Mouse (Mus musculus) embryo, embryonic 11.5 days (tissue): Measurements from ENCODE around the gene Htra1.

Experiments
- DNase-seq: peaks from one replicate; pipeline ENCODE4 v3.0.0-alpha.2; 2012; ENCODE audit warnings: low read depth, low spot score

Htra1 gene

GRCm38 (mm10) chr7:130966876-130967275 lies 31.0 kb downstream of the Htra1 start:
- DNase-seq = no peak

DNA sequence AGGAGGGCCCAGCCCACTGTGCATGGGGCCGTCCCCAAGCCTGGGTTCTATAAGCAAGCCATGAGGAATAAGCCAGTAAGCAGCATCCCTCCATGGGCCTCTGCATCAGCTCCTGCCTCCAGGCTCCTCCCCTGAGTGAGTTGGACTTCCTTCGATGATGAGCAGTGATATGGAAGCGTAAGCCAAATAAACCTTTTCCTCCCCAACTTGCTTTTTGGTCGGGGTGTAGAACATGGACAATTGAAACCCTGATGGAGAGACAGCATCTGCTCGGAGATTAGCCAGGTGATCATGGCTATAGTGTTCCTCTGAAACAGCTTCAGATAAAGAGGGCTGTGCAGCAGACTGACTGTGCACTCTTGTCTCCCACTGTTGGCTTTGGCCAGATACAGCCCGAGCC lies 32.0 kb downstream of the Htra1 start:
- no peak for DNase-seq

DNA sequence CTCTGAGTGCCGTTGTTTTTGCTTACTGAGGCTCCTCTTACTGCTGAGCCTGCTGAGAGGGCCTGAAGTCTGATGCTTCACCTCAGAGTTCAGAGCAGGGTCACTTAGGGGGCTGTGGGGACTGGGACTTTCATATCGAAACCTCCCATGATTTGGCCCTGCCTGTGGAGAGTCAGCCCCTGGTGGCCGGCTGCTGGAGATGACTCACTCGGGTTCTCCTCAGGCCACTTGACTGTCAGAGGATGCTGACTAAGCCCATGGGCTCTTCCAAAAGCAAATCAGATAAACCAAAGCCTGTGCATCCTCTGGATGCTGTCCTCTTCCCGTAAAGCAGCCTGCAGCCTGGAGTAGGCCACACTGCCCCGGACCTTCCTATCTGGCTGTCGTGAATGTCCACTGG lies 32.6 kb downstream of the Htra1 start:
- no peak for DNase-seq

DNA sequence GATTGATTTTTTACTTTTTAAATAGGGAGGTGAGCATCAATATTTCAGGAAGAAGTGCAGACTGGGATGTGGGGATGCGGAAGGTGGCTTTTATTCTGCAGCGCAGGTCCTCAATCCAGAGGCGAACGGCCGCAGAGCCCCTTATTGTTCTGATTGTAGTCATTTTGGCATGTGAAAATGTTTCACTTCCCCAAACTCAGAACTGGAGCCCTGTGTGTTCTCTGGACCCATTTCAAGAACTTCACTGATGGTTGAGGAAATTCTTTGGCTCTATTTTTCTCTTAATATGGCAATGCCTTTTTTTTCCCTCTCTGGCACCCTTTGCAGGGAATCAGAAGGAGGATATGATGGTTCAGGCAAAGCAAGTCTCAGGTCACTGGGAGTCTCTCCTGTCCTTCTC lies 33.2 kb downstream of the Htra1 start:
- DNase-seq = no peak

DNA sequence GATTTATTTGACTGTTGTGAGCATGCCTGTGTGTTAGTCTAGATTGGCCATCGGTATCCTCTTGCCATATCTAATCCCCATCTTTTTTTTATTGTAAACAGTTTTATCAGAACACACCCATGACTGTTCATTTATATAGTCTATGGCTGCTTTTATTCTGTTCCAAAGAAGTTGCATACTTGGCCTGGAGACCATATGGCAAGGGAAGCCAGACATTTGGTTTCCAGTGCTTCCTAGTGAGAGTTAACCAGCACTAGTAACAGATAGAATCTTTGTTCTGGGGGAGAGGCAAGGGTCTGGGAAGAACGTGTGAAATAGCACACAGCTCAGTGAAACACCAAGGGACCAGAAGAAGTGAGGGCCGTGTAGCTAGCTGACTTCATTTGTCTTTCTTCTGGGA lies 33.6 kb downstream of the Htra1 start:
- DNase-seq = no peak

GRCm38 (mm10) chr7:130972767-130973166 lies 36.9 kb downstream of the Htra1 start:
- DNase-seq = no peak

DNA sequence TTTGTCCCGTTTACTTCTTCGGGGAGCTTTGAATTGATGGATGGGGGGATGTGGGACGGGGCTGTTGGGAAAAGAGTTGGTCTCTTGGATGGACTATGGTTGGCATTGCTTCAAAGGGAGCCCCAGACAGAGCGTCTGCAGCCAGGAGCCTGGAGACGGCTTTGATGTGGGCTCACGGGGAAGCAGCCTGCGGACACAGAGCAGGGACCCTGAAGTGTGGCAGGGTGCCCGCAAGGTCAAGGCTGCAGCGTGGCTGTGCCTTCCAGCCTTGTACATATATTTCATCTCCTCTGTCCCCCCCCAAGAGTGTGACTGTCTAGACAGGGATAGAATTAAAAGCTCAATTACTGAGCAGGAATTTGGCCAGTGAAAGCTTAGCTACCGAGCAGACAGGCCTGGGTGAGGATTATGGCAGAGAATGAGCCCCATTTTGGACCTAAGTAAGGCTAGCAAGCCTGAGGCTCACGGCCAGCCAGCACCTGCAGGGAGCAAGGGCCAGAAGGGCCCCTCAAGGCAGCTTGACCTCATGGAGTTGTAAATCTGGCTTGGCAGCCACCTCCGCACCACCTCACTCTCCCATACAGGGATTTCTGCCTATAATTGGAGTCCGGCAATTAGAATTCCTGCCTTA lies 40.5 kb downstream of the Htra1 start:
- DNase-seq = no peak

DNA sequence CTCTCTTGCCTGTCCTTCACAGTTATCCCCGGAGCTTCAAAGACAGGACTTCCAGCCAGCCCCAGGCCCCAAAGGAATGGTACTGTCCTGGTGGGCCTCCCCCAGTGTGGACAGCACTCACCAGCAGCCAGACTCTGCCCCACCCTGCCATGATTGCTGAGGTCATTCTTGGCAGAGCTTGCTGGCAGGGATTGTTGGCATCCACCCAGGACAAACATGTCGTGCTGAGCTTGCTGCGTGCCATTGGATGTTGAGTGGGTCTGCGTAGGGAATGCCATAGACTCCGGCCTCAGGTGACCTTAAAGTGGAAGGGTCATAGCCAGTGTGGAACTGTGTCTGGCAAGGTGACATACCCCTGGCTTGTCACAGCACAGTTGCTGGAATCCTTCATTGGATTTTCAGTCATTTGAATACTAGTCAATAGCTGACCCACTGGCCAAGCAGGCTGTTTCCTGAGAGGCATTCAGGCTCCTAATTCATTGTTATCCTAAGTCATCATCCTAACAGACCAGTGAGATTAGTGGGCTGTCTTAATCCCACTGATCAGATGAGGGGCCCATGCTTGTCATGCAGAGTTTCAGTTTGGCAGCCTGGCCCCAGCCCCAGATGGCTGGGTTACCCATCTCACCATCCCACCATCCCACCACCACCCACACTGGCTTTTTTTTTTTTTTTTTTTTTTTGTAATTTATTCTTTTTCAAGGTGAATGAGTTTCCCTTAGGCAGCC lies 42.0 kb downstream of the Htra1 start:
- no peak for DNase-seq

GRCm38 (mm10) chr7:130978545-130978944 lies 42.6 kb downstream of the Htra1 start:
- DNase-seq = no peak

- DNase-seq = no peak
These were observed 44.2 kb downstream of the Htra1 start for GRCm38 (mm10) chr7:130980130-130980529.

DNA sequence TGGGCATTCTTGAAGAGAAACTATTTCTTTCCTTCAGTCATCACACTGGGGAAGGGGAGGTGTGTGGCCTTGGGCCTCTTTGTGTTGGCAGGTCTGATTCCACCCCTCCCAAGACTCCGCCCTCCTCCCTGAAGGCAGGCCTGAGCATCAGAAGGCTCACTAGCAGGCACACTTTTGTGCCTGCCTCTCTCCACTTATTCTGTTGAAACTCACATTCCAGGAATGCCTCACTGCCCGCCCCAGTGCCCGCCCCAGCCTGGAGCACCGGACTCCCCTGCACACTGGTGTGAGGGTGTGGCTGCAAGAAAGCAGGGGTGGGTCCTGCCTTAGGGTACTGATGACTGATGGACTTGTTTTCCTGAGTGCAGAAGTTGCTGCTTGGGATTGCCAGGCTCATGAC lies 46.5 kb downstream of the Htra1 start:
- no peak for DNase-seq

- DNase-seq = no peak
These were observed 47.0 kb downstream of the Htra1 start for GRCm38 (mm10) chr7:130982881-130983280.

- no peak for DNase-seq
These were observed 48.4 kb downstream of the Htra1 start for GRCm38 (mm10) chr7:130984294-130984693.

GRCm38 (mm10) chr7:130985193-130985592 lies 49.3 kb downstream of the Htra1 start:
- no peak for DNase-seq

- DNase-seq = no peak
These were observed 49.8 kb downstream of the Htra1 start for GRCm38 (mm10) chr7:130985716-130986115.

GRCm38 (mm10) chr7:130988146-130988545 lies 52.2 kb downstream of the Htra1 start:
- no peak for DNase-seq

DNA sequence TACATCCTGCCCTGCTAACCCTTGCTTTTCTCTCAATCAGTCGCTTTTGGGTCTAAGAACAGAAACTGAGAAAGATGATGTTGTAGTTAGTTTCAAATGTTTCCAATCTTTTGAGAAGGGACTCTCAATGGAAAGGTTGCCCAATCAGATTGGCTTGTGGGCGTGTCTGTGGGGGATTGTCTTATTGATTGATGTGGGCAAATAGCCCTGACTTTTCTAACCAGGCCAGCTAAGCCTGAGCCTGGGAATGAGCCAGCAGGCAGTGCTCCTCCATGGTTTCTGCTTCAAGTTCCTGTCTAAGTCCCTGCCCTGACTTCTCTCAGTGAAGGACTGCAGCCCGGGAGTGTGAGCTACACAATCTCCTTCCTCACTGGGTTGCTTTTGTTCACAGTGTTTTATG lies 53.5 kb downstream of the Htra1 start:
- no peak for DNase-seq

GRCm38 (mm10) chr7:130991174-130991789 lies 55.4 kb downstream of the Htra1 start:
- no peak for DNase-seq

DNA sequence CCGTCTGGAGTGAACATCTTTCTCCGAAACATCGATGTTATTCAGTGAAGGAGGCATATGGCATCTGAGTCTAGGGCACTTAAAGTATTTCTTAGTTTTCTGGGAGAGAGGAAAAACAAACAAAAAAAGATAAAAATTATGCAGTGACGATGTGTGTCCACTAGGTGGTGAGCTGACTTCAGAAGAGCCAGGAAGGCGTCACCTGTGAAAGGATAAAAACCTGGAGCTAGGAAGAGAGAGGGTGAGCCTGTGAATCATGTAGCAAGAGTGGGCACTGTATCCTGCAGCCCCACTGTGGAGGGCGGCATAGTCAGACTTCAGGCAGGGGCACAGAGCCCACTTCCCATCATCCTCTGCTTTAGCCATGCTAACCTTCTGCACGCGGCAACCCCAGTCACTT lies 58.0 kb downstream of the Htra1 start:
- DNase-seq = no peak

GRCm38 (mm10) chr7:131001976-131002726 lies 66.2 kb downstream of the Htra1 start:
- DNase-seq = no peak

GRCm38 (mm10) chr7:131004071-131004470 lies 68.2 kb downstream of the Htra1 start:
- no peak for DNase-seq

GRCm38 (mm10) chr7:131007221-131007620 lies 71.3 kb downstream of the Htra1 start:
- no peak for DNase-seq
